Mouse (Mus musculus) kidney, adult 2 months (tissue): Measurements from ENCODE around the gene Pappa2.

ENCODE experiments used
- CTCF ChIP-seq: fragments of 200-500 bp; conservative IDR thresholded peaks from 2 replicates; pipeline ENCODE4 v1.5.1; 2011; ENCODE audit warnings: low read depth, mild to moderate bottlenecking, control low read depth, low read length, moderate library complexity, mixed read lengths; ENCODE audit not compliant: insufficient read depth, insufficient read length
- POLR2A ChIP-seq: fragments of 200-500 bp; IDR thresholded peaks from one replicate; pipeline ENCODE4 v1.6.1; 2011; ENCODE audit warnings: low read depth, low read length, control low read depth

DNA sequence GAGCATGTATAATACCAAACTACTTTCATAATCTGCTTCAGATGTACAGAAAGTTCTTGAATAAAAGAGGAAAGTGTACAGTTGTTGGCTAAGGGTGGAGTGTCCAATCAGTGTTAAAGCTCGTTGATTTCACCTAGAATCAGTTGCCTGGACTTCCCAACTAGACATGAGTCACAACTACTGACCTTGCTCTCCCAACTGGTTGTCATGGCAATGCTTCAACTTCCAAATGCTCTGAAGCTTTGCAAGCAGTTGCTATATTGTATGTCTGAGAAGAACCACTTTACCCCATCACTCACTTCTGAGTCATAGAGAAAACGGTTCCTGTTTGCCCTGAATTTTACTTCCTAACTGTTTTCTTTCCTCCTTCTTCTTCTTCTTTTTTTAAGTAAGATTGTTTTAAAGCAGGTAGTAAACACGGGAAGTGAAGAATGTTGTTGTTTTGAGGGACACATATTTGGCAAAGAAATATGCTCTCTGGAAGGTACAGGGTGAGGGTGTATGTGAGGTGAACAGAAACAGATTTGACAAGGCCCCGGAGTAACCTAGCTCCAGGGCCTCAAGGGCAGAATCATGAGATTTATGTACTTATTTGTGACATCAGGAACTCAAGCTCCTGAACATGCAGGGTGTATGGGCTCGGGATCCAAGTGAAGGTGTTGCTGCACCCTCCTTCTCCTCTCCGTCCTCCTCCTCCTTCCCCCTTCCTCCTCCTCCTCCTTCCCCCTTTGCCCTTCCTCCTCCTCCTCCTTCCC, 32.1 kb downstream of the Pappa2 start:
- TF ChIP-seq CTCF (no peak), POLR2A (no peak)
